Mouse (Mus musculus): ENCODE data around the gene Rbx1. TPM values are rescaled to one million over a fixed set of nuclear protein-coding genes. Genes with fewer than 3 reads are reported as not detected.
"Not testable (repeated sequence)": the region's sequence is repeated elsewhere in the genome, so short reads cannot be mapped to it uniquely, and the experiment has no call there.

Rbx1 gene
- polyA plus RNA-seq, 1 experiment, result not detected

DNA sequence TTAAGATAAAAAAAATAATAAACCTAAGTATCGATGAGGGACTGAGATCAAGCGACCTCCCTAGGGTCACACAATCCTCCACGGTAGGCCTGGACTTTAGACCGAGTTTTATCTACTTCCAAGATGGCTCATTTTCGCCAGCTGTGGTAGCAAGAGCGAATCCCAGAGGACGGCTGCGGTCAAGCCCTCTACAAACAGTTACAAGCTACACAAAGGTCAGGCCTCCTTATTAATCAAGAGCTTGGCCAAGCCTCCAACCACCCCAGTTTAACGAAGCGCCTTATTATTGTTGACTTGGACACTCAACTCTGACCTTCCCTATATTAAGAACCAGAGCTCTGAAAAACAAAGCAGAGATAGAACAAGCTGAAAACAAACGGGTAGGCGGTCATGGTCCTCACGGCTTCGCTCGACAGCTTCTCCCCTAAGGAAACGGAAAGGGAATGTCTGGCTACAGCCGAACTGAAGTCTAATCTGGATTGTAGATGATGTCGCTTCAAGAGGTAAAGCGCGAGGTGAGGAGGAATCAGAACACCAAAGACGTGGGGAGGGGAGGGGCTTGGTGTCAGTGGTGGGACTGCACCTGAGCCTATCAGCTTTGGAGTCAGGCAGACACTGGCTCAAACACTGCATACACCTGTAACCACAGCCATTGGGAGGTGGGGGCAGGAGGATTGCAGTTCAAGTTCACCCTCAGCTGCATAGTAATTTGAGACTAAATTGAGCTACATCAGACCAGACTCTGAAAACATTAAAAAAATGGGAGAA lies 13.5 kb downstream of the Rbx1 start:
- no peak for TF ChIP-seq POLR2A (IDR thresholded peaks at IDR 0.05; ENCODE audit: insufficient read depth, low read depth, low read length)
- TF ChIP-seq CTCF (IDR thresholded peaks at IDR 0.05; ENCODE audit: insufficient read depth, low read depth, low read length), result no peak
- WGBS, result 76% methylated on average over 21 of the region's 21 CpGs

GRCm38 (mm10) chr15:81480284-81480683 lies 14.2 kb downstream of the Rbx1 start:
- WGBS, result 64% methylated on average over 3 of the region's 3 CpGs
- not testable (repeated sequence) for H3K4me1 ChIP-seq (ENCODE audit: control insufficient read depth, insufficient read depth, low read length); H3K4me3 ChIP-seq (ENCODE audit: insufficient read depth, low read depth, low read length); H3K27ac ChIP-seq (ENCODE audit: insufficient read depth, low read depth, low read length)

More for the DNA sequence above, 13.5 kb downstream of the Rbx1 start:
- H3K4me3 ChIP-seq (ENCODE audit: insufficient read depth, low read depth, low read length), result no peak overlapping the region
- no peak overlapping the region for H3K27ac ChIP-seq (ENCODE audit: insufficient read depth, low read depth, low read length)
- peaks cover 3% of the 10 kb centered on the region; the same call in 1 of the 2 replicates for H3K4me1 ChIP-seq (ENCODE audit: control insufficient read depth, insufficient read depth, low read length)

DNA sequence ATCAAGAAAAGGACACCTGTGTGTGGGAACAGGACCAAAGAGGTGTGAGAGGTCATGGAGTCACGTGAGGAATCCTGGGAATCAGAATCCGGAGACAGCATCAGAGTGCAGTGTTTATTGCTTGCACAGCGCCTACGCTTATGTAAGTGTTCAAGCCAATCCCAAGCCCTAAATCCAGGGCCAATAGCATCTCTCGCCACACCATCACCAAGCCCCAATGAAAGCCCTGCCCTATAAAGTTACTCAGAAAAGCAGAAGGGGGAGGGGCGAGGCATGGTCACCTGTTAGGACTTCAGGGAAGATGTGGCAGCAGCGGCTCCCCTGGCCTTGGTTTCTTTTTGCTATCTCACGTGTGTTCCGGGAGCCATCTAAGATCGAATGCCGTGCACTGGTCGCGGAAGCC lies 14.9 kb downstream of the Rbx1 start:
- TF ChIP-seq POLR2A (IDR thresholded peaks at IDR 0.05; ENCODE audit: insufficient read depth, low read depth, low read length) (no peak), CTCF (IDR thresholded peaks at IDR 0.05; ENCODE audit: insufficient read depth, low read depth, low read length) (no peak)
- WGBS, result 12% methylated on average over 13 of the region's 13 CpGs
- Histone ChIP-seq H3K4me1 (ENCODE audit: control insufficient read depth, insufficient read depth, low read length) (peaks cover 3% of the 10 kb centered on the region; the same call in 1 of the 2 replicates), H3K4me3 (ENCODE audit: insufficient read depth, low read depth, low read length) (peak overlapping the region; percentile 43), H3K27ac (ENCODE audit: insufficient read depth, low read depth, low read length) (no peak overlapping the region)

DNA sequence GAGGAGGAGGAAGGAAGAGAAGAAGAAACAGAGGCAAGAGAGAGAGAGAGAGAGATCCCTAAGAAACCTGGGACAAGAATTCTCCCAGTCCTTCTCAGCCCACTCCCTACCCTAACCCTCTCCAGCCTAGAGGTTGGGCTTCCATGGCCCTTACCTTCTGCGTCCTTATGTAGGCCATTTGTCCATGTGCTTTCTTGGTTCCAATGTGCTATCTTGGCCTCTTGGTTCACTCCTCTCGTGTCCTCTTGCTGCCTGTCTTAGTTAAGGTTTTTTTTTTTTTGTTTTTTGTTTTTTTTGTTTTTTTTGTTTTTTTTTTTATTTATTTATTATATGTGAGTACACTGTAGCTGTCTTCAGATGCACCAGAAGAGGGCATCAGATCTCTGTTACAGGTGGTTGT lies 16.9 kb downstream of the Rbx1 start:
- TF ChIP-seq CTCF (IDR thresholded peaks at IDR 0.05; ENCODE audit: insufficient read depth, low read depth, low read length) (no peak), POLR2A (IDR thresholded peaks at IDR 0.05; ENCODE audit: insufficient read depth, low read depth, low read length) (no peak)
- WGBS, result 86% methylated on average over 2 of the region's 2 CpGs
- H3K4me3 ChIP-seq (ENCODE audit: insufficient read depth, low read depth, low read length), result no peak overlapping the region
- H3K4me1 ChIP-seq (ENCODE audit: control insufficient read depth, insufficient read depth, low read length), result peaks cover 3% of the 10 kb centered on the region; the same call in 1 of the 2 replicates
- H3K27ac ChIP-seq (ENCODE audit: insufficient read depth, low read depth, low read length), result no peak overlapping the region

DNA sequence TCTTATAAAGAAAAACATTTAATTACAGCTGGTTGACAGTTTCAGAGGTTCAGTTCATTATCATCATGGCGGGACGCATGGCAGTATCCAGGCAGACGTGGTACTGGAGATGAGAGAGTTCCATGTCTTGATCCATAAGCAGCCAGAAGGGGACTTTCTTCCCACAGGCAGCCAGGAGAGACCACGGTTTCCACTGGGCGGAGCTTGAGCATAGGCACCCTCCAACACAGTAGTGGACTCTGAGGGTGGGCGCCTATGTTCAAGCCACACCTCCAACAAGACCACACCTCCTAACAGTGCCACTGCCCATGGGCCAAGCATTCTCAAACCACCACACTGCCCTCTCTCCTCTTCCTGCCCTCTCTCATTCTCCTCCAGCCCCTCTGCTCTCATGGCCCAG lies 17.6 kb downstream of the Rbx1 start:
- 84% methylated on average over 6 of the region's 6 CpGs for WGBS
- TF ChIP-seq POLR2A (IDR thresholded peaks at IDR 0.05; ENCODE audit: insufficient read depth, low read depth, low read length), result no peak
- TF ChIP-seq CTCF (IDR thresholded peaks at IDR 0.05; ENCODE audit: insufficient read depth, low read depth, low read length), result no peak
- no peak overlapping the region for H3K4me3 ChIP-seq (ENCODE audit: insufficient read depth, low read depth, low read length)

DNA sequence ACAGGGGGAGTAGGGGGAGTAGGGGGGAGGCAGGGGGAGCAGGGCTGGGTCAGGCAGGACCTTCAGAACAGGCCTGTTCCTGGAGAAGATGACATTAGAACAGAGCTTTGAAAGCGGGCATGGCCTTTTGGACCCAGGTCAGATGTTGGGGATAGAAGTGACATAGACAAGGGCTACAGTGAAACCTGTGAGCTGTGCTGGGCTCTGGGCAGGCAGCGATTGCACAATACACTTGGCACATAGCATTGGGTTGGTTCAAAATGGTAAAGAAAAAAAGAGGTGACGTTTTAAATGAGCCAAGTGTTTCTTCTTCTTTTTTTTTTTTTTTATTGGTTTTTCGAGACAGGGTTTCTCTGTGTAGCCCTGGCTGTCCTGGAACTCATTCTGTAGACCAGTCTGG lies 19.4 kb downstream of the Rbx1 start:
- no peak overlapping the region for H3K4me3 ChIP-seq (ENCODE audit: insufficient read depth, low read depth, low read length)
- TF ChIP-seq POLR2A (IDR thresholded peaks at IDR 0.05; ENCODE audit: insufficient read depth, low read depth, low read length) (no peak), CTCF (IDR thresholded peaks at IDR 0.05; ENCODE audit: insufficient read depth, low read depth, low read length) (no peak)
- WGBS, result 80% methylated on average over 4 of the region's 4 CpGs
- H3K27ac ChIP-seq (ENCODE audit: insufficient read depth, low read depth, low read length), result no peak overlapping the region
- H3K4me1 ChIP-seq (ENCODE audit: control insufficient read depth, insufficient read depth, low read length), result peaks cover 3% of the 10 kb centered on the region; the same call in 1 of the 2 replicates

More for the DNA sequence above, 17.6 kb downstream of the Rbx1 start:
- no peak overlapping the region for H3K27ac ChIP-seq (ENCODE audit: insufficient read depth, low read depth, low read length)
- H3K4me1 ChIP-seq (ENCODE audit: control insufficient read depth, insufficient read depth, low read length), result peaks cover 3% of the 10 kb centered on the region; the same call in 1 of the 2 replicates

GRCm38 (mm10) chr15:81503466-81503865 lies 37.4 kb downstream of the Rbx1 start:
- TF ChIP-seq CTCF (IDR thresholded peaks at IDR 0.05; ENCODE audit: insufficient read depth, low read depth, low read length) (no peak), POLR2A (IDR thresholded peaks at IDR 0.05; ENCODE audit: insufficient read depth, low read depth, low read length) (no peak)
- 87% methylated on average over 2 of the region's 2 CpGs for WGBS

GRCm38 (mm10) chr15:81503995-81504394 lies 37.9 kb downstream of the Rbx1 start:
- Histone ChIP-seq H3K27ac (ENCODE audit: insufficient read depth, low read depth, low read length) (no peak overlapping the region), H3K4me1 (ENCODE audit: control insufficient read depth, insufficient read depth, low read length) (no peaks in the 10 kb centered on the region), H3K4me3 (ENCODE audit: insufficient read depth, low read depth, low read length) (no peak overlapping the region)
- TF ChIP-seq CTCF (IDR thresholded peaks at IDR 0.05; ENCODE audit: insufficient read depth, low read depth, low read length) (no peak), POLR2A (IDR thresholded peaks at IDR 0.05; ENCODE audit: insufficient read depth, low read depth, low read length) (no peak)
- WGBS, result 95% methylated on average over 2 of the region's 2 CpGs

More at GRCm38 (mm10) chr15:81503466-81503865, 37.4 kb downstream of the Rbx1 start:
- no peak overlapping the region for H3K27ac ChIP-seq (ENCODE audit: insufficient read depth, low read depth, low read length)
- H3K4me3 ChIP-seq (ENCODE audit: insufficient read depth, low read depth, low read length), result no peak overlapping the region
- no peaks in the 10 kb centered on the region for H3K4me1 ChIP-seq (ENCODE audit: control insufficient read depth, insufficient read depth, low read length)

DNA sequence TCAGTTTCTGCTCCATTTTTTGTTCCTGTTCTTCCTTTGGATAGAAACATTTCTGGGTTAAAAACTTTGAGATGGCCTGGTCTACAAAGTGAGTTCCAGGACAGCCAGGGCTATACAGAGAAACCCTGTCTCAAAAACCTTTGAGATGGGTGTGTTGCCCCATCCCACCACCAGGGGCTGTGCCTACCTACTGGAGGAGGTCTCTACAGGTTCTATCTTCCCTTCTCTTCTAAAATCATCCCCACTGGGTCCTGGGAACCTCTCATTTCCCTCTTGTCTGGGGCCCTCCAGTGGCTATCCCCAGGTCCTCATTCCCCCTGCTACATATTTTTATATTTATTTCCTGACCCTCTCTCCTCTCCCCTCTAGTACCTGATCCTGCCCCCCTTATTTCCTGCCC lies 41.1 kb downstream of the Rbx1 start:
- TF ChIP-seq POLR2A (IDR thresholded peaks at IDR 0.05; ENCODE audit: insufficient read depth, low read depth, low read length) (no peak), CTCF (IDR thresholded peaks at IDR 0.05; ENCODE audit: insufficient read depth, low read depth, low read length) (no peak)
- Histone ChIP-seq H3K4me3 (ENCODE audit: insufficient read depth, low read depth, low read length) (no peak overlapping the region), H3K27ac (ENCODE audit: insufficient read depth, low read depth, low read length) (no peak overlapping the region), H3K4me1 (ENCODE audit: control insufficient read depth, insufficient read depth, low read length) (no peaks in the 10 kb centered on the region)

Measured in olfactory bulb, adult 2 months (tissue).